Mouse (Mus musculus) brain, embryonic 14.5 days (tissue): ENCODE measurements around the gene Pdzd8.

ENCODE experiments used
- CTCF ChIP-seq: fragments of 200-500 bp; IDR thresholded peaks from 2 replicates; pipeline ENCODE4 v1.5.1; 2012; ENCODE audit warnings: inconsistent platforms, mild to moderate bottlenecking, moderate library complexity, borderline replicate concordance; ENCODE audit not compliant: insufficient read depth, insufficient read length; ENCODE audit errors: extremely low read depth
- POLR2A ChIP-seq: fragments of 200-500 bp; IDR thresholded peaks from 2 replicates; pipeline ENCODE4 v1.6.1; 2012; ENCODE audit warnings: mild to moderate bottlenecking, inconsistent platforms, borderline replicate concordance; ENCODE audit not compliant: poor library complexity, insufficient read depth, insufficient read length, severe bottlenecking; ENCODE audit errors: extremely low read depth

DNA sequence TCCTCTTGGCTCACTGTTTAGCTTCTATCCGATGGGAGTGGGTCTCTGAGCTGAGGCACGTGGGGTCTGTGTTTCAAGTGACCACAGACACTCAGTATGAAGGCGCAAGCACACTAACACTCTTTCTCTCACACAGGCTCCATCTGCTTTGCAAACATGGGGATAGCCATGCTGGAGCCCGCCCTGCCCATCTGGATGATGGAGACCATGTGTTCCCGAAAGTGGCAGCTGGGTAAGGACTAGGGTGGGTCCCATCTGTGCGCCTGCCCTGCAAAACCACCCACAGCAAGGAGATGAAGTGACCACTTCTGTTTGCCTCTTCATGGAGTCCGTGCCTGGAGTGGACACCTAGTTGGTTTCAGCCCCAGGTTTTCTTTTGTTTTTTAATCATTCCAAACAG lies 69.2 kb downstream of the Pdzd8 start:
- no peak for TF ChIP-seq POLR2A
- TF ChIP-seq CTCF = no peak
